Mouse (Mus musculus): ENCODE data around the gene Meiob. TPM values are rescaled to one million over a fixed set of nuclear protein-coding genes. Genes with fewer than 3 reads are reported as not detected.

Gene Meiob
- polyA plus RNA-seq, 1 experiment from 2014 or later: not detected

Other genes starting within 250 kb of the Meiob start
- 77.6 and 87.4 TPM in 2 replicates for gene Tsc2, start 171.7 kb upstream of the Meiob start, polyA plus RNA-seq (2014; fragmentation: Nextera tagmentation; extraction: Ambion mirVana)
- gene Nthl1, start 171.6 kb upstream of the Meiob start, polyA plus RNA-seq (2014; fragmentation: Nextera tagmentation; extraction: Ambion mirVana): 20.0 TPM in 2 replicates
- gene Slc9a3r2, start 154.0 kb upstream of the Meiob start, polyA plus RNA-seq (2014; fragmentation: Nextera tagmentation; extraction: Ambion mirVana): 26.8 and 32.3 TPM in 2 replicates
- gene Npw, start 145.8 kb upstream of the Meiob start, polyA plus RNA-seq (2014; fragmentation: Nextera tagmentation; extraction: Ambion mirVana): 0.32 TPM in 1 of 2 replicates, not detected in the other
- gene Zfp598, start 134.6 kb upstream of the Meiob start, polyA plus RNA-seq (2014; fragmentation: Nextera tagmentation; extraction: Ambion mirVana): 37.6 and 38.4 TPM in 2 replicates
- gene Syngr3, start 114.3 kb upstream of the Meiob start, polyA plus RNA-seq (2014; fragmentation: Nextera tagmentation; extraction: Ambion mirVana): 14.0 and 17.0 TPM in 2 replicates
- 54.9 and 55.4 TPM in 2 replicates for gene Gfer, start 108.1 kb upstream of the Meiob start, polyA plus RNA-seq (2014; fragmentation: Nextera tagmentation; extraction: Ambion mirVana)
- 1.7 and 1.9 TPM in 2 replicates for gene Noxo1, start 108.1 kb upstream of the Meiob start, polyA plus RNA-seq (2014; fragmentation: Nextera tagmentation; extraction: Ambion mirVana)
- 111 and 127 TPM in 2 replicates for gene Tbl3, start 96.6 kb upstream of the Meiob start, polyA plus RNA-seq (2014; fragmentation: Nextera tagmentation; extraction: Ambion mirVana)
- 0.36 and 0.81 TPM in 2 replicates for gene Rnf151, start 86.2 kb upstream of the Meiob start, polyA plus RNA-seq (2014; fragmentation: Nextera tagmentation; extraction: Ambion mirVana)
- 1,407 and 1,469 TPM in 2 replicates for gene Rps2, start 86.2 kb upstream of the Meiob start, polyA plus RNA-seq (2014; fragmentation: Nextera tagmentation; extraction: Ambion mirVana)
- 189 and 195 TPM in 2 replicates for gene Ndufb10, start 79.8 kb upstream of the Meiob start, polyA plus RNA-seq (2014; fragmentation: Nextera tagmentation; extraction: Ambion mirVana)
- not detected in 2 replicates for gene Rpl3l, start 76.5 kb upstream of the Meiob start, polyA plus RNA-seq (2014; fragmentation: Nextera tagmentation; extraction: Ambion mirVana)
- gene Msrb1, start 67.6 kb upstream of the Meiob start, polyA plus RNA-seq (2014; fragmentation: Nextera tagmentation; extraction: Ambion mirVana): 21.3 and 21.6 TPM in 2 replicates
- gene Hs3st6, start 51.3 kb upstream of the Meiob start, polyA plus RNA-seq (2014; fragmentation: Nextera tagmentation; extraction: Ambion mirVana): 0.21 and 0.51 TPM in 2 replicates
- 25.4 and 26.7 TPM in 2 replicates for gene Hagh, start 35.9 kb downstream of the Meiob start, polyA plus RNA-seq (2014; fragmentation: Nextera tagmentation; extraction: Ambion mirVana)
- 18.2 and 19.3 TPM in 2 replicates for gene Fahd1, start 46.1 kb downstream of the Meiob start, polyA plus RNA-seq (2014; fragmentation: Nextera tagmentation; extraction: Ambion mirVana)
- not detected in 2 replicates for gene Igfals, start 61.7 kb downstream of the Meiob start, polyA plus RNA-seq (2014; fragmentation: Nextera tagmentation; extraction: Ambion mirVana)
- 71.9 and 82.0 TPM in 2 replicates for gene Nubp2, start 82.1 kb downstream of the Meiob start, polyA plus RNA-seq (2014; fragmentation: Nextera tagmentation; extraction: Ambion mirVana)
- gene Spsb3, start 82.4 kb downstream of the Meiob start, polyA plus RNA-seq (2014; fragmentation: Nextera tagmentation; extraction: Ambion mirVana): 44.7 and 47.3 TPM in 2 replicates
- gene Eme2, start 90.8 kb downstream of the Meiob start, polyA plus RNA-seq (2014; fragmentation: Nextera tagmentation; extraction: Ambion mirVana): 29.1 and 31.2 TPM in 2 replicates
- gene Mrps34, start 90.8 kb downstream of the Meiob start, polyA plus RNA-seq (2014; fragmentation: Nextera tagmentation; extraction: Ambion mirVana): 76.9 and 81.8 TPM in 2 replicates
- gene Nme3, start 92.2 kb downstream of the Meiob start, polyA plus RNA-seq (2014; fragmentation: Nextera tagmentation; extraction: Ambion mirVana): 47.8 and 60.8 TPM in 2 replicates
- gene Mapk8ip3, start 132.7 kb downstream of the Meiob start, polyA plus RNA-seq (2014; fragmentation: Nextera tagmentation; extraction: Ambion mirVana): 51.3 and 56.8 TPM in 2 replicates
- 314 and 323 TPM in 2 replicates for gene Jpt2, start 156.4 kb downstream of the Meiob start, polyA plus RNA-seq (2014; fragmentation: Nextera tagmentation; extraction: Ambion mirVana)
- gene Cramp1l, start 211.5 kb downstream of the Meiob start, polyA plus RNA-seq (2014; fragmentation: Nextera tagmentation; extraction: Ambion mirVana): 14.3 and 14.7 TPM in 2 replicates
- 29.0 and 29.2 TPM in 2 replicates for gene Ift140, start 211.8 kb downstream of the Meiob start, polyA plus RNA-seq (2014; fragmentation: Nextera tagmentation; extraction: Ambion mirVana)

All from forebrain, embryonic 11.5 days (tissue).